Mouse (Mus musculus): Measurements from ENCODE around the gene Itpa.

Gene Itpa

GRCm38 (mm10) chr2:130730746-130731145 is 63.3 kb downstream of the Itpa start:
- no peak for DNase-seq

All from kidney, postnatal 4 days (tissue).